Mouse (Mus musculus) cortical plate, adult 2 months (tissue): ENCODE results near the gene Rbm20. TPM values are rescaled to one million over a fixed set of nuclear protein-coding genes. Genes with fewer than 3 reads are reported as not detected.

Experiments used
- H3K27ac ChIP-seq: fragments of 200-500 bp; 2 replicates; pipeline ENCODE4 v1.5.1; 2012; ENCODE audit warnings: low read length, control low read depth, inconsistent platforms; ENCODE audit not compliant: insufficient read depth
- H3K4me1 ChIP-seq: fragments of 200-500 bp; 2 replicates; pipeline ENCODE4 v1.6.1; 2011; ENCODE audit warnings: low read length; ENCODE audit not compliant: control insufficient read depth, insufficient read depth
- H3K4me3 ChIP-seq: fragments of 200-500 bp; 2 replicates; pipeline ENCODE4 v1.5.1; 2011; ENCODE audit warnings: mild to moderate bottlenecking, low read length, control low read depth; ENCODE audit not compliant: insufficient read depth
- CTCF ChIP-seq: fragments of 200-500 bp; IDR thresholded peaks from 2 replicates; pipeline ENCODE4 v1.5.1; 2011; ENCODE audit warnings: mild to moderate bottlenecking, control low read depth, low read length; ENCODE audit not compliant: insufficient read depth; ENCODE audit errors: extremely low read depth
- POLR2A ChIP-seq: fragments of 200-500 bp; IDR thresholded peaks from 2 replicates; pipeline ENCODE4 v1.6.1; 2011; ENCODE audit warnings: mild to moderate bottlenecking, low read length, control low read depth; ENCODE audit not compliant: insufficient read depth; ENCODE audit errors: extremely low read depth
- polyA plus RNA-seq: library from polyadenylated mRNA; depleted of rRNA; stranded (reverse); fragments of >200 nt; gene quantifications from 2 replicates; pipeline ENCODE4 v1.2.3, GENCODE M21; 2012

The Rbm20 gene
- polyA plus RNA-seq, 1 experiment = 2.8 TPM

DNA sequence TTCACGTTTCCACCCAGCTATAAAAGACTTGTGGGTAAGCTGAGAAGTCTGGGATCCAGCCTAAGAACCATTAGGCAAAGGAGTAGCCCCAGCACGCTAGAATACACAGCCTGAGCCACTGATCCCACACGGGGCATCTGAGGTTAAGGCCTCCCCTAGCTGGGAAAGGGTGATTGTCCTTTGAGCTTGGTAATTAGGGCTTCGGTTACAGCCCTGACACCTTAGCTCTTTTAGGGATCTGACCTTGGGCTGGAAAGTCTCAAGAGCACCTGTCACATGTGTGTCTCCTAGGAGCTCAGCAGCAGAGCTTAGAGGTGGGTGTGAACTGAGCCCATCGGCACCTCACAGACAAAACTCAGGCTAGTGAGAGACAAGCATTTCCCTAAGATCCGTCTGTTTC is 146.7 kb downstream of the Rbm20 start:
- H3K4me3 ChIP-seq = no peak overlapping the region
- H3K27ac ChIP-seq = no peak overlapping the region
- peaks cover 2% of the 10 kb centered on the region; the same call in 1 of the 2 replicates for H3K4me1 ChIP-seq
- TF ChIP-seq POLR2A (no peak), CTCF (no peak)

GRCm38 (mm10) chr19:53824872-53825680 is 148.0 kb downstream of the Rbm20 start:
- H3K4me3 ChIP-seq = peak overlapping the region; percentile 39
- peaks cover 2% of the 10 kb centered on the region; the same call in 1 of the 2 replicates for H3K4me1 ChIP-seq
- no peak overlapping the region for H3K27ac ChIP-seq
- TF ChIP-seq CTCF = no peak
- peak; percentile 45; the same call in 1 of the 2 replicates for TF ChIP-seq POLR2A

DNA sequence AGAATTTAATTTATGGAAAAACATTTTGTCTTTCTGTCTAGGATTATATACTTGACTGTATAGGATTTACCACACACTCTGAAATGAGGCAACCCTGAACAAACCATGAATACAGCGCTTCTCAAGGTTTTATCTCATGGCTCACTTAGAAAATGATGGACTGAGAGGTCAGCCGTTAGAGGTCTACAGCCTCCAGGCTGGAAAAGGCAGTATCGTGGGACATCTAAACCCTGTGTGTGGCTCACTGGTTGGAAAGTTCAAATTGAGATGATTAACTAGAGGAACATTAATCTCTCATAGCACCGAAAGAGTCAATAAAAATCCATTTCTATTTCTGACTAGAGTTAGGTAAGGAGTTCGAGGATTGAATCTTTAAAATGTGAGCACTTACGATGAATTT is 152.9 kb downstream of the Rbm20 start:
- no peak for TF ChIP-seq CTCF
- Histone ChIP-seq H3K4me3 (no peak overlapping the region), H3K27ac (no peak overlapping the region), H3K4me1 (0 out of 2 replicates have a peak, but pooled peaks cover 2% of the 10 kb centered on the region)

GRCm38 (mm10) chr19:53830407-53831163 is 153.5 kb downstream of the Rbm20 start:
- Histone ChIP-seq H3K4me3 (no peak overlapping the region), H3K27ac (no peak overlapping the region), H3K4me1 (0 out of 2 replicates have a peak, but pooled peaks cover 2% of the 10 kb centered on the region)
- TF ChIP-seq POLR2A = no peak
- no peak for TF ChIP-seq CTCF

DNA sequence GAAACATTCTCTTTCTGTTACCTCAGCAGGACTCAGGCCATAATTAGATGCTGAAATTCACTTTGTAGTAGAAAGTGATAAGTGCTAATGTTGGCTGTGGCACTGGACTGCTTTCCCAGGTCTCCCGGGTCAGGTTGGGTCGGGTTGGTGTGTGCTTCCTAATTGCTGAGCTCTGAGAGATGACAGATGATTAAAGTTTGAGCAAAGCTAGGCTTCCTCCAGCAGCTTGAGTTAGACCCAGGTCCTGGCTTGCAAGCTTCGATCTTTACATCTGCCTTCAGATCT is 154.0 kb downstream of the Rbm20 start:
- 0 out of 2 replicates have a peak, but pooled peaks cover 2% of the 10 kb centered on the region for H3K4me1 ChIP-seq
- H3K4me3 ChIP-seq = no peak overlapping the region
- no peak overlapping the region for H3K27ac ChIP-seq
- TF ChIP-seq CTCF (no peak), POLR2A (no peak)

- TF ChIP-seq POLR2A (no peak), CTCF (no peak)
- H3K27ac ChIP-seq = no peak overlapping the region
Observed at GRCm38 (mm10) chr19:53832512-53832911, 155.4 kb downstream of the Rbm20 start.

GRCm38 (mm10) chr19:53833745-53834369 is 156.8 kb downstream of the Rbm20 start:
- Histone ChIP-seq H3K4me3 (no peak overlapping the region), H3K4me1 (peaks cover 5% of the 10 kb centered on the region; the same call in 1 of the 2 replicates), H3K27ac (no peak overlapping the region)
- no peak for TF ChIP-seq CTCF

More at GRCm38 (mm10) chr19:53832512-53832911, 155.4 kb downstream of the Rbm20 start:
- Histone ChIP-seq H3K4me3 (no peak overlapping the region), H3K4me1 (peaks cover 5% of the 10 kb centered on the region; the same call in 1 of the 2 replicates)

DNA sequence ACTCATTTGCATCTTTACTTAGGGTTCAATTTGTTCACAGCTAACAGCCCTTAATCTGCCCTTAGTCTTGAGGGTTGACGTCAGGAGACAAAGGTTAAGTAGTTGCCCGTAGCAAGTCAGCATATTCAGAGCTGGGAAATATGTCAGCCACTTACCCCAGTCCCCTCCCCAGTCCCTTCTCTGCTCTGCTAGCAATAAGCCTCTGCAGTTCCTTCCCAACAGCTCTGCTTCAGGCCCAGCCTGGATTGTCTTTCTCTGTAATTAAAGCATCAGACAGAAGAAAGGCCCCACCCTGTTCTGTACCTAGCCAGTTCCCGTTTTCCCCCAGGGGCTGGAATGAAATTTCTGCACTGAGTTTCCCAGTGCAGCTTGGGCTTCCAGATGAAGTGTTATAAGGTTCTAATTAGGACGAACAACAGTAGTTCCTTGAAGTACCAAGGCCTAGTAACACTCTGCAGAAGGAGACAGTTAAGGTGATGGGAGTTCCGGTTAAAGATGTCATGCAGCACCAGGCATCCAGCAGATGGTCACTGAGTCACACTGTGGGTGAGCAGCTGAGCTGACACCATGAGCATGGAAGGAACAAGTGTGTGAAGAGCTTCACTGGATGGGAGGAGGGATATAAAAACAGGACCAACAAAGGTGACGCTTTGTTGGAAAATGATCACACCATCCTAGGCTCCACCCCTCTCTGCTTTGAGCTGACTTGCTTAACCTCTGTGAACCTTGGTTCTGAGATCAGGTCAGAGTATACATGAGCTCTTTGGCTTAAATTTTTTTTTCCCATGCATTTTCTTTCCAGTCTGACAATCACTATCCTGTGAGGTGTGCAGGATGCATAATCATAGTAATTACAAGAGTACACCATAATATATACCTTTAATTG is 159.7 kb downstream of the Rbm20 start:
- H3K27ac ChIP-seq = no peak overlapping the region

DNA sequence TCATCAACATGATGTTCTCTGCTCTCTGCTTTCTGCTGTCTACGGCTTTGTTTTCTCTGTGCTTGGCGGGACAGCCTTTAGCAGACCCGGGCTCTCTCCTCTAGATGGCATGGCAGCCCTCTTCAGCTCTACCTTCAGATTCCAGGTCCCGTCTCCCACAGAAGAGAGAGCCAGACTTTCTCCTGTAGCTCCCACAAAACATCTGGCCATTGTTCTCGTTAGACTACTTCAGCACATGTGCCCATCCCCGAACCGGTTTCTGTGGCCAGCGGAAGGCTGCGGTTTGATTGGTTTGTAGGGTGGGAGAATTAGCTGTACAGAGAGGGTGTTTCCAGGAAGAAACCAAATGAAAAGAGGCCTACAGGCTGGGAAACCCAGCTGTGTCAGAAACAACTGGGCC is 161.7 kb downstream of the Rbm20 start:
- Histone ChIP-seq H3K4me1 (peaks cover 3% of the 10 kb centered on the region; the same call in 1 of the 2 replicates), H3K27ac (no peak overlapping the region), H3K4me3 (no peak overlapping the region)
- TF ChIP-seq CTCF (0 out of 2 replicates have a peak, but pooled peaks have one; percentile 11), POLR2A (no peak)

More for the DNA sequence above, 159.7 kb downstream of the Rbm20 start:
- peaks cover 3% of the 10 kb centered on the region; the same call in 1 of the 2 replicates for H3K4me1 ChIP-seq
- TF ChIP-seq CTCF (no peak), POLR2A (no peak)
- H3K4me3 ChIP-seq = no peak overlapping the region
